ENCODE assay signal across 8 mouse cellular contexts in genomic region chr4:114685454-114685853, GRCm38 (mm10).
DNase-seq lines count a peak whose midpoint lies in the region; ATAC-seq and TF ChIP-seq lines count a peak whose summit lies in the region.

No protein-coding gene starts in this region.

- H3K9ac ChIP-seq in ES-E14 (ENCODE audit: insufficient read depth, low read depth, low read length, poor library complexity, severe bottlenecking), result no peak overlapping the region
- no peak overlapping the region for H3K9ac ChIP-seq in forebrain, embryonic 12.5 days
- no peak overlapping the region for H3K9ac ChIP-seq in lung, embryonic 15.5 days

- no peak overlapping the region for H3K27ac ChIP-seq in heart, embryonic 10.5 days
- H3K27ac ChIP-seq in ES-E14 (ENCODE audit: insufficient read depth, low read depth, low read length, poor library complexity, severe bottlenecking), result no peak overlapping the region
- no peak overlapping the region for H3K27ac ChIP-seq in forebrain, embryonic 12.5 days
- H3K27ac ChIP-seq in lung, embryonic 15.5 days, result no peak overlapping the region

- peaks cover 48% of the 10 kb centered on the region for H3K27me3 ChIP-seq in heart, embryonic 10.5 days (ENCODE audit: insufficient read depth, poor library complexity, severe bottlenecking)
- peaks cover 80% of the 10 kb centered on the region for H3K27me3 ChIP-seq in forebrain, embryonic 12.5 days
- peaks cover 17% of the 10 kb centered on the region for H3K27me3 ChIP-seq in lung, embryonic 15.5 days

- peak; percentile 73 for ATAC-seq in forebrain, embryonic 12.5 days (ENCODE audit: low FRiP score)
- ATAC-seq in inflammation-experienced regulatory T-cells, adult 6 months, result peak; percentile 52
- peak; percentile 69 for ATAC-seq in lung, embryonic 15.5 days (ENCODE audit: borderline replicate concordance, extremely low read depth, low FRiP score, low TSS enrichment)

- peak; percentile 84 for DNase-seq in heart, embryonic 10.5 days (ENCODE audit: low spot score)
- DNase-seq in heart, adult 9 months (ENCODE audit: low spot score in 2 of 2), result no peak
- peak; percentile 46 for DNase-seq in ES-E14 (ENCODE audit: low read depth, low spot score)
- DNase-seq in retina, embryonic 14.5 days (ENCODE audit: low spot score), result peak; percentile 67
- no peak for DNase-seq in spleen, adult 12 weeks (ENCODE audit: low spot score)

- peak overlapping the region; percentile 32 for H3K4me2 ChIP-seq in forebrain, embryonic 12.5 days
- peak overlapping the region; percentile 42 for H3K4me2 ChIP-seq in lung, embryonic 15.5 days

- WGBS in heart, embryonic 10.5 days, result 3% methylated on average over 11 of the region's 11 CpGs
- 9% methylated on average over 11 of the region's 11 CpGs for WGBS in forebrain, embryonic 12.5 days
- 11% methylated on average over 11 of the region's 11 CpGs for WGBS in lung, embryonic 15.5 days

- H3K36me3 ChIP-seq in heart, embryonic 10.5 days, result no peaks in the 10 kb centered on the region
- H3K36me3 ChIP-seq in ES-E14 (ENCODE audit: control insufficient read depth, insufficient read depth, low read length, poor library complexity, severe bottlenecking), result no peaks in the 10 kb centered on the region
- H3K36me3 ChIP-seq in forebrain, embryonic 12.5 days (replicated peaks), result no peaks in the 10 kb centered on the region
- no peaks in the 10 kb centered on the region for H3K36me3 ChIP-seq in lung, embryonic 15.5 days

- peaks cover 13% of the 10 kb centered on the region for H3K4me1 ChIP-seq in heart, embryonic 10.5 days
- no peaks in the 10 kb centered on the region for H3K4me1 ChIP-seq in ES-E14 (ENCODE audit: control insufficient read depth in 2 of 2, insufficient read depth in 2 of 2, low read length in 2 of 2, poor library complexity in 1 of 2)
- H3K4me1 ChIP-seq in forebrain, embryonic 12.5 days, result peaks cover 20% of the 10 kb centered on the region
- 0 out of 2 replicates have a peak, but pooled peaks cover 6% of the 10 kb centered on the region for H3K4me1 ChIP-seq in lung, embryonic 15.5 days

- peak overlapping the region; percentile 36 for H3K4me3 ChIP-seq in heart, embryonic 10.5 days
- no peak overlapping the region for H3K4me3 ChIP-seq in ES-E14 (ENCODE audit: insufficient read depth in 1 of 2, low read depth in 1 of 2, low read length in 2 of 2, poor library complexity in 1 of 2, severe bottlenecking in 1 of 2)
- H3K4me3 ChIP-seq in forebrain, embryonic 12.5 days (replicated peaks), result no peak overlapping the region
- no peak overlapping the region for H3K4me3 ChIP-seq in lung, embryonic 15.5 days

- no peaks in the 10 kb centered on the region for H3K9me3 ChIP-seq in heart, embryonic 10.5 days
- no peaks in the 10 kb centered on the region for H3K9me3 ChIP-seq in ES-E14 (ENCODE audit: control insufficient read depth, insufficient read depth, low read depth, low read length)
- H3K9me3 ChIP-seq in forebrain, embryonic 12.5 days, result no peaks in the 10 kb centered on the region
- no peaks in the 10 kb centered on the region for H3K9me3 ChIP-seq in lung, embryonic 15.5 days

- in situ Hi-C loops in ES-E14 (cut with MboI; ENCODE audit: low sequenced_read_pairs in 2 of 2, unreplicated experiment in 2 of 2), result no loop called here

TF ChIP-seq in ES-E14, 5 proteins besides CTCF, POLR2A, EP300 and RAD21:
- no peak for TF ChIP-seq ZC3H11A (IDR thresholded peaks at IDR 0.05; ENCODE audit: borderline replicate concordance, low read depth, low read length)
TF ChIP-seq in ES-E14: peak in this region for 0.

Comparison
In these comparisons a context has a peak if more than half of its experiments do, and no peak if none do; other contexts are left out.
1. DNase-seq: peak in heart, embryonic 10.5 days (single experiment), ES-E14 (single experiment) and retina, embryonic 14.5 days (single experiment); none in heart, adult 9 months (0 of 2) and spleen, adult 12 weeks (single experiment).
2. Peak in every context shown above with its lines, with median percentiles within 50 percentile points of each other: ATAC-seq.